Mouse (Mus musculus): ENCODE results near the gene Gm5591. TPM values are rescaled to one million over a fixed set of nuclear protein-coding genes. Genes with fewer than 3 reads are reported as not detected.
"Not testable (repeated sequence)": the region's sequence is repeated elsewhere in the genome, so short reads cannot be mapped to it uniquely, and the experiment has no call there.

Gm5591 gene
- total RNA-seq (2021) = not detected

DNA sequence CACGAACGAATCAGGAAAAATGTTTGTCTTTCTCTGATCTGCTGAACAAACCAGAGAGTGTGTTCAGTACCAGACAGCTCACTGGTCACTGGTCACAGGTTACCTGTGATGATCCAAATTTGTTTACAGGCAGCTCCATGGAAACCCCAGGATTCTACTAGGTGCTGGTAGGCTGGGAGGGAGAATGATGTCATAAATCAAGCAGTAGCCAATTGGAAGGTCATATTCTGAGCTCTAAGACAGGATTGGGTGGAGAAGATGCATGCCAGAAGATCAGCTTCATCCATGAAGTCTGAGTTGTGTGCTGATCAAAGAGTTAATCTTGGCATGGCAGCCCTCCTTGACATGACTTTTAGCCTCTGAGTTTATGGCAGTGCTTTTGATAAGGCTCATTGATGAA is at the start of gene Gm5591:
Gm5591 (minus strand) TSS at position 101 of the 400 bp plus-strand sequence.
- DNase-seq (ENCODE audit: extremely low spot score in 1 of 2, low spot score in 2 of 2); intact Hi-C loops (cut with DNase I): not testable (repeated sequence)

DNA sequence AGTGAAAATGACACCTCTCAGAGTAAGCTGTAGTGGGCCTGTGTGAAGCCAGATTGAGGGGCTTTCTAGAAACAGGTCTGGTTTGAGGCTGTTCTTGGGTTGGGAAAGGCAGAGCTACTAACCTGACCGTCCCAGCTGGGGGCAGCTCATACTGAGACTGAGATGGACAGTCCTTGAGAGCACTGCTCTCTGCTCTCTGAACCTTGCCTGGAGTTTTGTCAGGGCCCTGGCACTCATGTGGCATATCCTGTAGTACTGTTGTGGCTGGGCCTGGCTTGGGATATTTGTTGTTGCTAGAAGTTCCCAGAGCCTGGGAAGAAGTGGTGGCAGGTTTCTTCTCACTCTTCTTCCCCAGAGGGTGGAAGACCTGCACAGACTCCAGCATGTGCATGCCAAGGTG is 39.5 kb downstream of the Gm5591 start:
- intact Hi-C loops (cut with DNase I) = not testable (repeated sequence)
- DNase-seq (ENCODE audit: extremely low spot score in 1 of 2, low spot score in 2 of 2) = peak in 1 of 2 experiments; percentile 17
